8 mouse cellular contexts compared by ENCODE assay signal in genomic region chr7:66230246-66230637, GRCm38 (mm10).
DNase-seq lines count a peak whose midpoint lies in the region; ATAC-seq and TF ChIP-seq lines count a peak whose summit lies in the region.

No protein-coding gene starts in this region.

- no peaks in the 10 kb centered on the region for H3K27me3 ChIP-seq in heart, embryonic 12.5 days (replicated peaks)
- H3K27me3 ChIP-seq in hindbrain, embryonic 12.5 days = no peaks in the 10 kb centered on the region
- no peaks in the 10 kb centered on the region; the same call in 1 of the 2 replicates for H3K27me3 ChIP-seq in midbrain, embryonic 13.5 days

- ATAC-seq in heart, embryonic 12.5 days (ENCODE audit: insufficient number of reproducible peaks, low FRiP score) = no peak
- peak; percentile 17; the same call in 1 of the 2 replicates for ATAC-seq in hindbrain, embryonic 12.5 days (ENCODE audit: low FRiP score)
- 0 out of 2 replicates have a peak, but pooled peaks have one; percentile 19 for ATAC-seq in midbrain, embryonic 13.5 days

- peaks cover 50% of the 10 kb centered on the region for H3K4me1 ChIP-seq in heart, embryonic 12.5 days (replicated peaks)
- H3K4me1 ChIP-seq in bone marrow, adult 2 months (ENCODE audit: control insufficient read depth, insufficient read depth, low read length) = peaks cover 17% of the 10 kb centered on the region
- peaks cover 38% of the 10 kb centered on the region for H3K4me1 ChIP-seq in hindbrain, embryonic 12.5 days
- peaks cover 31% of the 10 kb centered on the region for H3K4me1 ChIP-seq in midbrain, embryonic 13.5 days (replicated peaks)

- peak overlapping the region; percentile 70 for H3K27ac ChIP-seq in heart, embryonic 12.5 days (ENCODE audit: poor library complexity, severe bottlenecking)
- H3K27ac ChIP-seq in bone marrow, adult 2 months (ENCODE audit: control insufficient read depth, insufficient read depth, low read depth, low read length, poor library complexity) = peak overlapping the region; percentile 81
- peak overlapping the region; percentile 90 for H3K27ac ChIP-seq in hindbrain, embryonic 12.5 days
- H3K27ac ChIP-seq in midbrain, embryonic 13.5 days = peak overlapping the region; percentile 85

- 64% methylated on average over 4 of the region's 4 CpGs for WGBS in heart, embryonic 12.5 days
- WGBS in bone marrow, adult 2 months = 4% methylated on average over 4 of the region's 4 CpGs
- WGBS in hindbrain, embryonic 12.5 days = 41% methylated on average over 4 of the region's 4 CpGs
- 40% methylated on average over 4 of the region's 4 CpGs for WGBS in midbrain, embryonic 13.5 days

- intact Hi-C loops in heart, postnatal 36 days (cut with DNase I) = no loop called here

- no peak for TF ChIP-seq CTCF in bone marrow, adult 2 months (IDR thresholded peaks at IDR 0.05; ENCODE audit: control insufficient read depth, insufficient read depth, low read length)

- no peaks in the 10 kb centered on the region for H3K36me3 ChIP-seq in heart, embryonic 12.5 days
- no peaks in the 10 kb centered on the region for H3K36me3 ChIP-seq in hindbrain, embryonic 12.5 days
- H3K36me3 ChIP-seq in midbrain, embryonic 13.5 days = no peaks in the 10 kb centered on the region

- TF ChIP-seq POLR2A in bone marrow, adult 2 months (IDR thresholded peaks at IDR 0.05; ENCODE audit: borderline replicate concordance, control insufficient read depth, low read depth, low read length) = no peak

- H3K4me3 ChIP-seq in heart, embryonic 12.5 days = no peak overlapping the region
- no peak overlapping the region for H3K4me3 ChIP-seq in bone marrow, adult 2 months (replicated peaks; ENCODE audit: control insufficient read depth, low read depth, low read length)
- H3K4me3 ChIP-seq in hindbrain, embryonic 12.5 days = no peak overlapping the region
- no peak overlapping the region for H3K4me3 ChIP-seq in midbrain, embryonic 13.5 days (replicated peaks)

- H3K9me3 ChIP-seq in heart, embryonic 12.5 days (replicated peaks) = no peaks in the 10 kb centered on the region
- H3K9me3 ChIP-seq in hindbrain, embryonic 12.5 days (replicated peaks) = no peaks in the 10 kb centered on the region
- no peaks in the 10 kb centered on the region for H3K9me3 ChIP-seq in midbrain, embryonic 13.5 days

- 0 out of 2 replicates have a peak overlapping the region, but pooled peaks have one; percentile 16 for H3K9ac ChIP-seq in heart, embryonic 12.5 days
- H3K9ac ChIP-seq in hindbrain, embryonic 12.5 days = 0 out of 2 replicates have a peak overlapping the region, but pooled peaks have one; percentile 4
- H3K9ac ChIP-seq in midbrain, embryonic 13.5 days (replicated peaks) = no peak overlapping the region; the same call in 1 of the 2 replicates

- no peak for DNase-seq in heart, postnatal 36 days
- DNase-seq in layer of hippocampus, postnatal 25 days (ENCODE audit: extremely low spot score in 1 of 2, low spot score in 1 of 2) = no peak
- DNase-seq in layer of hippocampus, adult 18-20 months (ENCODE audit: low spot score in 2 of 2) = no peak
- DNase-seq in retina, embryonic 14.5 days (ENCODE audit: low spot score) = no peak

- H3K4me2 ChIP-seq in heart, embryonic 12.5 days = no peak overlapping the region
- 0 out of 2 replicates have a peak overlapping the region, but pooled peaks have one; percentile 3 for H3K4me2 ChIP-seq in hindbrain, embryonic 12.5 days (replicated peaks)
- no peak overlapping the region for H3K4me2 ChIP-seq in midbrain, embryonic 13.5 days (replicated peaks)
